Mouse (Mus musculus): ENCODE results near the gene Sltm. TPM values are rescaled to one million over a fixed set of nuclear protein-coding genes. Genes with fewer than 3 reads are reported as not detected.

Sltm gene
- polyA plus RNA-seq (2012; rRNA removed): 75.5 and 122 TPM in 2 replicates

DNA sequence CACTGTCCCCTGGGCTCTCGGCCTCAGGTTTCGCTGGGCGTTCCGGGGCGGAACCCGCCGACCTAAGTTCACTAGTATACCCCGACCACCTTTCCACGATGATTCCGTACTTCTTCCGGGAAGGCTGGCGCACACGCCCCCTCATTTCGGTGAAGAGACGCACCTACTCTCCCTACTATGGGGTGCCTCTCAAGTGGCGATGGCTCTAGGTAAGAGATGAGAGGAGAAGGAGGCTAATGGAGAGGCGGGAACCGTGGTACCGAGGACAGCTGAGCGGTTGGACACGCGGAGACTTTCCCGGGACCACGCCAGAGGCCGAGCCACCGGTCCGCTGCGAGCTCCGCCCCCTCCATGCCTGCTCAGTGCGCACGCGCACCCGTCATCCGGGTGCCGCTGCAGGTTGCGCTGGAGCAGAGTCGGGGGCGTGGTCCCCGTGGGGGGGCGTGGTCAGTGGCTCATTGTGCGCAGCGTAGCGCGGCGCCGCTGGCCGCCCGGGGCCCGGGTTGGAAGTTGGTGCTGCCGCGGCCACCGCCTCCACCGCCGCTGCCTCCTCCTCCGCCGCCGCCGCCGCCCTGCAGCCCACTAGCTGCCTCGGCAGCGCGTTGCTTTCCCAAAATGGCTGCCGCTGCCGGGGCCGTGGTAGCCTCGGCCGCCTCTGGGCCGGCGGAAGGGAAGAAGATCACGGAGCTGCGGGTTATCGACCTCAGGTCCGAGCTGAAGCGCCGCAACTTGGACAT lies at the start of gene Sltm:
Sltm (plus strand) TSS at position 450 of the 737 bp plus-strand sequence.

DNA sequence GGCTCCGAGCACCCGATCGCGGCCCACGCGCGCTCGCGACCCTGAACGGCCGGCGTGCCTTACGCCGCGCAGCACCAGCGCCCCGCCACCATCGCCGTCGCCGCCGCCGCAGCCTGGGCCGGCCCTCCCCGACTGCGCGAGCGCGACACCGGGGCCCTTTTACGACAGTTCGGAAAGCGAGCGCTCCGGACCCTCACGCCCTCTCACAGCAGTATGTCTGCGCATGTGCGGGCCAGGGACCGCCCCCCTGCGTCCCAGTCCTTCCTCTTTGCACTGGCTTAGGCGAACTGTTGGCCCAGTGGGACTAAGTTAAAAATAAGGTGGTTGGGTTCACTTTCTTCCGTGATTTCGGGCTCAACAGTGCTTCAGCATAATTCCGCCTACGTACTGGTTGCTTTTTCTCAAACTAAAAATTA lies 38.9 kb upstream of the Sltm start, which contains the start of gene Rnf111:
Rnf111 (minus strand) TSS at position 100 of the 416 bp plus-strand sequence.

Other genes starting within 250 kb of the Sltm start
- gene Ccnb2, start 121.2 kb upstream of the Sltm start, polyA plus RNA-seq (2012; rRNA removed): 88.1 and 117 TPM in 2 replicates
- 25.0 and 47.9 TPM in 2 replicates for gene Rnf111, start 39.0 kb upstream of the Sltm start, polyA plus RNA-seq (2012; rRNA removed)
- gene Gm10642, start 113.5 kb downstream of the Sltm start, polyA plus RNA-seq (2012; rRNA removed): 0.14 and 0.31 TPM in 2 replicates
- 7.2 and 10.2 TPM in 2 replicates for gene Mindy2, start 114.4 kb downstream of the Sltm start, polyA plus RNA-seq (2012; rRNA removed)
- gene Adam10, start 136.2 kb downstream of the Sltm start, polyA plus RNA-seq (2012; rRNA removed): 57.7 and 62.8 TPM in 2 replicates

All from central nervous system, embryonic 11.5 days (tissue).